Mouse (Mus musculus): ENCODE data around the gene Myo1a.

DNA sequence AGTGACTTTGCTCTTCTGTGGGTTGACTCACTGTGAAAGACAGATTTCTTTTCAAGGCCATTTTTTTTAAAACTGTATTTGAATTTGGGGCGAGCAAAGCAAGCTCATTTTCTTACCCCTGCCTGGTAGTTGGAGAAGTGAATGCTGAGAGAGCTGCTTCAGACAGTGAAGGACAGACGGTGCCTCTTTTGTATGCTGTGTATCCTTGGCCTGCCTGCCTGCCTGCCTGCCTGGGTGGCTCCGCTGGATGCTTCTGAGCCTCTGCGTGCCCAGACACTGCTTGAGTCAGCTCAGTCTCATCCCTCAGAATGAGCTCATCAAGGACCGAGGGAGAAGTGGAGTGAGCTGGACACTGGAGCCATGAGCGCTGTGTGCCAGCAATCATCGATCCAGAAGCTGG, 6.0 kb upstream of the Myo1a start:
- TF ChIP-seq CTCF (IDR thresholded peaks at IDR 0.05; ENCODE audit: borderline replicate concordance, extremely low read depth, insufficient read depth, insufficient read length) (no peak), POLR2A (IDR thresholded peaks at IDR 0.05; ENCODE audit: borderline replicate concordance, extremely low read depth, insufficient read depth, insufficient read length, poor library complexity, severe bottlenecking) (no peak)

Measured in brain, embryonic 14.5 days (tissue).